Mouse (Mus musculus): ENCODE data around the gene Bcl7a. TPM values are rescaled to one million over a fixed set of nuclear protein-coding genes. Genes with fewer than 3 reads are reported as not detected.

Gene Bcl7a
- total RNA-seq, 1 experiment from 2014 or later = 2.7 TPM

GRCm38 (mm10) chr5:123326006-123326750 lies 17.5 kb upstream of the Bcl7a start:
- ATAC-seq (replicated peaks; ENCODE audit: insufficient number of reproducible peaks, low FRiP score, low TSS enrichment, poor library complexity, severe bottlenecking) = no peak

GRCm38 (mm10) chr5:123326751-123327148 lies 16.9 kb upstream of the Bcl7a start:
- ATAC-seq (replicated peaks; ENCODE audit: insufficient number of reproducible peaks, low FRiP score, low TSS enrichment, poor library complexity, severe bottlenecking) = 0 out of 2 replicates have a peak, but pooled peaks have one; percentile 27

- ATAC-seq (replicated peaks; ENCODE audit: insufficient number of reproducible peaks, low FRiP score, low TSS enrichment, poor library complexity, severe bottlenecking) = no peak
Measured at GRCm38 (mm10) chr5:123327686-123328085, 15.9 kb upstream of the Bcl7a start.

GRCm38 (mm10) chr5:123333566-123333965 lies 10.1 kb upstream of the Bcl7a start:
- no peak for ATAC-seq (replicated peaks; ENCODE audit: insufficient number of reproducible peaks, low FRiP score, low TSS enrichment, poor library complexity, severe bottlenecking)

GRCm38 (mm10) chr5:123336205-123336961 lies 7.3 kb upstream of the Bcl7a start:
- ATAC-seq (replicated peaks; ENCODE audit: insufficient number of reproducible peaks, low FRiP score, low TSS enrichment, poor library complexity, severe bottlenecking) = no peak

GRCm38 (mm10) chr5:123338463-123338862 lies 5.2 kb upstream of the Bcl7a start:
- no peak for ATAC-seq (replicated peaks; ENCODE audit: insufficient number of reproducible peaks, low FRiP score, low TSS enrichment, poor library complexity, severe bottlenecking)

- no peak; the same call in 1 of the 2 replicates for ATAC-seq (replicated peaks; ENCODE audit: insufficient number of reproducible peaks, low FRiP score, low TSS enrichment, poor library complexity, severe bottlenecking)
Measured at GRCm38 (mm10) chr5:123344628-123344962, 961 bp downstream of the Bcl7a start.

- ATAC-seq (replicated peaks; ENCODE audit: insufficient number of reproducible peaks, low FRiP score, low TSS enrichment, poor library complexity, severe bottlenecking) = no peak; the same call in 1 of the 2 replicates
Measured at GRCm38 (mm10) chr5:123344963-123345852, 1.6 kb downstream of the Bcl7a start.

GRCm38 (mm10) chr5:123345853-123346654 lies 2.4 kb downstream of the Bcl7a start:
- no peak for ATAC-seq (replicated peaks; ENCODE audit: insufficient number of reproducible peaks, low FRiP score, low TSS enrichment, poor library complexity, severe bottlenecking)

GRCm38 (mm10) chr5:123346701-123347270 lies 3.2 kb downstream of the Bcl7a start:
- ATAC-seq (replicated peaks; ENCODE audit: insufficient number of reproducible peaks, low FRiP score, low TSS enrichment, poor library complexity, severe bottlenecking) = no peak

GRCm38 (mm10) chr5:123347985-123348384 lies 4.4 kb downstream of the Bcl7a start:
- no peak for ATAC-seq (replicated peaks; ENCODE audit: insufficient number of reproducible peaks, low FRiP score, low TSS enrichment, poor library complexity, severe bottlenecking)

- ATAC-seq (replicated peaks; ENCODE audit: insufficient number of reproducible peaks, low FRiP score, low TSS enrichment, poor library complexity, severe bottlenecking) = peak; percentile 39; the same call in 1 of the 2 replicates
Measured at GRCm38 (mm10) chr5:123350386-123350785, 6.8 kb downstream of the Bcl7a start.

- ATAC-seq (replicated peaks; ENCODE audit: insufficient number of reproducible peaks, low FRiP score, low TSS enrichment, poor library complexity, severe bottlenecking) = no peak
Measured at GRCm38 (mm10) chr5:123355918-123356317, 12.3 kb downstream of the Bcl7a start.

- ATAC-seq (replicated peaks; ENCODE audit: insufficient number of reproducible peaks, low FRiP score, low TSS enrichment, poor library complexity, severe bottlenecking) = no peak
Measured at GRCm38 (mm10) chr5:123357253-123357652, 13.6 kb downstream of the Bcl7a start.

GRCm38 (mm10) chr5:123359431-123359830 lies 15.8 kb downstream of the Bcl7a start:
- no peak for ATAC-seq (replicated peaks; ENCODE audit: insufficient number of reproducible peaks, low FRiP score, low TSS enrichment, poor library complexity, severe bottlenecking)

GRCm38 (mm10) chr5:123362911-123363310 lies 19.3 kb downstream of the Bcl7a start:
- ATAC-seq (replicated peaks; ENCODE audit: insufficient number of reproducible peaks, low FRiP score, low TSS enrichment, poor library complexity, severe bottlenecking) = no peak

GRCm38 (mm10) chr5:123364302-123364971 lies 20.8 kb downstream of the Bcl7a start:
- ATAC-seq (replicated peaks; ENCODE audit: insufficient number of reproducible peaks, low FRiP score, low TSS enrichment, poor library complexity, severe bottlenecking) = no peak

Data from monocyte, adult 5-6 weeks (primary cell).